In genomic region chr7:112100887-112101286, GRCm38 (mm10) we compare ENCODE assay signal across 22 mouse cellular contexts. TPM values are rescaled to one million over a fixed set of nuclear protein-coding genes. Genes with fewer than 3 reads are reported as not detected.
DNase-seq lines count a peak whose midpoint lies in the region; ATAC-seq and TF ChIP-seq lines count a peak whose summit lies in the region.
"Had no signal": no experiment of that assay in that cellular context is flagged by ENCODE, and none has a peak within 500 bp of the region (broad histone marks: within the 10 kb centered on the region; RNA-seq: fewer than 3 reads in every experiment).

No protein-coding gene starts in this region.

- H3K9ac ChIP-seq in forebrain, embryonic 15.5 days (replicated peaks): no peak overlapping the region
- H3K9ac ChIP-seq in forebrain, embryonic 12.5 days: no peak overlapping the region
- no peak overlapping the region for H3K9ac ChIP-seq in forebrain, embryonic 16.5 days (replicated peaks; ENCODE audit: low read depth, low read length)
- H3K9ac ChIP-seq: hindbrain, embryonic 12.5 days had no signal

- 73% methylated on average over 2 of the region's 2 CpGs for WGBS in forebrain, embryonic 15.5 days
- WGBS in forebrain, embryonic 12.5 days: 90% methylated on average over 2 of the region's 2 CpGs
- WGBS in forebrain, embryonic 16.5 days: 63% methylated on average over 2 of the region's 2 CpGs

- H3K27me3 ChIP-seq in forebrain, embryonic 15.5 days: no peaks in the 10 kb centered on the region
- H3K27me3 ChIP-seq in forebrain, embryonic 12.5 days: no peaks in the 10 kb centered on the region
- H3K27me3 ChIP-seq in forebrain, embryonic 16.5 days (replicated peaks; ENCODE audit: control insufficient read depth, insufficient read depth, low read length): no peaks in the 10 kb centered on the region
- H3K27me3 ChIP-seq: hindbrain, embryonic 12.5 days had no signal

- peak overlapping the region; percentile 62 for H3K27ac ChIP-seq in forebrain, embryonic 15.5 days (replicated peaks)
- no peak overlapping the region for H3K27ac ChIP-seq in forebrain, embryonic 12.5 days
- no peak overlapping the region; the same call in 1 of the 2 replicates for H3K27ac ChIP-seq in forebrain, embryonic 16.5 days (ENCODE audit: low read length)
- H3K27ac ChIP-seq: gastrocnemius, adult 2 months; heart, embryonic 10.5 days; hindbrain, embryonic 12.5 days had no signal

- no peaks in the 10 kb centered on the region for H3K9me3 ChIP-seq in forebrain, embryonic 15.5 days
- no peaks in the 10 kb centered on the region for H3K9me3 ChIP-seq in forebrain, embryonic 12.5 days
- no peaks in the 10 kb centered on the region for H3K9me3 ChIP-seq in forebrain, embryonic 16.5 days (ENCODE audit: control insufficient read depth, low read length)
- H3K9me3 ChIP-seq: G1E; heart, embryonic 10.5 days; hindbrain, embryonic 12.5 days had no signal

- peak; percentile 27 for DNase-seq in layer of hippocampus, adult 9-10 months (ENCODE audit: low spot score)
- no peak for DNase-seq in layer of hippocampus, adult 11-12 months (ENCODE audit: low spot score)
- DNase-seq in brain, embryonic 14.5 days (ENCODE audit: low read depth): peak; percentile 53
- no peak for DNase-seq in cerebellum, adult 8-10 months
- DNase-seq: adrenal gland, adult 8-10 months; adrenal gland, postnatal 36 days; cerebellum, adult 18-20 months; cerebellum, postnatal 10 days; gastrocnemius, adult 2 months; gastrocnemius, postnatal 25 days; heart, postnatal 10 days; heart, postnatal 4 days; kidney, adult 18-20 months had no signal

- peaks cover 4% of the 10 kb centered on the region; the same call in 1 of the 2 replicates for H3K4me1 ChIP-seq in forebrain, embryonic 15.5 days
- no peaks in the 10 kb centered on the region for H3K4me1 ChIP-seq in forebrain, embryonic 12.5 days
- H3K4me1 ChIP-seq in forebrain, embryonic 16.5 days (replicated peaks; ENCODE audit: control insufficient read depth, insufficient read depth, low read length): peaks cover 4% of the 10 kb centered on the region; the same call in 1 of the 2 replicates
- H3K4me1 ChIP-seq: heart, embryonic 10.5 days; hindbrain, embryonic 12.5 days had no signal

- no peak overlapping the region for H3K4me3 ChIP-seq in forebrain, embryonic 15.5 days
- H3K4me3 ChIP-seq in forebrain, embryonic 12.5 days (replicated peaks): no peak overlapping the region
- no peak overlapping the region for H3K4me3 ChIP-seq in forebrain, embryonic 16.5 days (replicated peaks; ENCODE audit: low read length)
- H3K4me3 ChIP-seq: gastrocnemius, adult 2 months; heart, embryonic 10.5 days; hindbrain, embryonic 12.5 days had no signal

- no peak for TF ChIP-seq CTCF in brain, embryonic 14.5 days (IDR thresholded peaks at IDR 0.05; ENCODE audit: borderline replicate concordance, extremely low read depth, insufficient read depth, insufficient read length)

- H3K4me2 ChIP-seq in forebrain, embryonic 15.5 days (replicated peaks): no peak overlapping the region
- H3K4me2 ChIP-seq in forebrain, embryonic 12.5 days: no peak overlapping the region
- no peak overlapping the region for H3K4me2 ChIP-seq in forebrain, embryonic 16.5 days (ENCODE audit: low read length)
- H3K4me2 ChIP-seq: hindbrain, embryonic 12.5 days had no signal

- peak; percentile 78 for ATAC-seq in forebrain, embryonic 15.5 days (replicated peaks)
- no peak for ATAC-seq in forebrain, embryonic 12.5 days (ENCODE audit: low FRiP score)
- peak; percentile 84 for ATAC-seq in forebrain, embryonic 16.5 days
- no peak for ATAC-seq in CD4-positive, CD25-positive, alpha-beta regulatory T cell, adult 4 months
- ATAC-seq: hindbrain, embryonic 16.5 days; inflammation-experienced regulatory T-cells, adult 6 months had no signal

- TF ChIP-seq POLR2A in brain, embryonic 14.5 days (IDR thresholded peaks at IDR 0.05; ENCODE audit: borderline replicate concordance, extremely low read depth, insufficient read depth, insufficient read length, poor library complexity, severe bottlenecking): no peak

- H3K36me3 ChIP-seq in forebrain, embryonic 15.5 days: peaks cover 52% of the 10 kb centered on the region
- H3K36me3 ChIP-seq in forebrain, embryonic 12.5 days (replicated peaks): peaks cover 85% of the 10 kb centered on the region
- H3K36me3 ChIP-seq in forebrain, embryonic 16.5 days (ENCODE audit: control insufficient read depth, insufficient read depth): peaks cover 16% of the 10 kb centered on the region

RNA-seq across cellular contexts. Expression of gene Dkk3, which starts 58.0 kb away (rescaled TPM):
- 22.3 and 25.9 TPM in 2 replicates for polyA plus RNA-seq in forebrain, embryonic 15.5 days (2015; fragmentation: Nextera tagmentation; extraction: Ambion mirVana)
- 21.5 and 28.7 TPM in 2 replicates for polyA plus RNA-seq in forebrain, embryonic 12.5 days (2016; fragmentation: Nextera tagmentation; extraction: Ambion mirVana)
- polyA plus RNA-seq in brain, embryonic 14.5 days (2012; rRNA removed): 10.7 and 16.5 TPM in 2 replicates
- polyA plus RNA-seq in forebrain, embryonic 16.5 days (2015; fragmentation: Nextera tagmentation; extraction: Ambion mirVana): 22.0 and 29.9 TPM in 2 replicates
- 1 to 10 TPM; 1.3 to 1.7 TPM for polyA plus RNA-seq in CD4-positive, CD25-positive, alpha-beta regulatory T cell, adult 4 months (2017; shearing (Covaris generic))
- polyA plus RNA-seq: G1E had no signal

Comparison
In these comparisons a context has a peak if more than half of its experiments do, and no peak if none do; other contexts are left out.
1. ATAC-seq: peak in forebrain, embryonic 15.5 days (single experiment) and forebrain, embryonic 16.5 days (single experiment); none in forebrain, embryonic 12.5 days (single experiment) and CD4-positive, CD25-positive, alpha-beta regulatory T cell, adult 4 months (single experiment).
2. DNase-seq: peak in layer of hippocampus, adult 9-10 months (single experiment) and brain, embryonic 14.5 days (single experiment); none in layer of hippocampus, adult 11-12 months (single experiment) and cerebellum, adult 8-10 months (single experiment).